Mouse (Mus musculus): ENCODE measurements around the gene Opa3.

DNA sequence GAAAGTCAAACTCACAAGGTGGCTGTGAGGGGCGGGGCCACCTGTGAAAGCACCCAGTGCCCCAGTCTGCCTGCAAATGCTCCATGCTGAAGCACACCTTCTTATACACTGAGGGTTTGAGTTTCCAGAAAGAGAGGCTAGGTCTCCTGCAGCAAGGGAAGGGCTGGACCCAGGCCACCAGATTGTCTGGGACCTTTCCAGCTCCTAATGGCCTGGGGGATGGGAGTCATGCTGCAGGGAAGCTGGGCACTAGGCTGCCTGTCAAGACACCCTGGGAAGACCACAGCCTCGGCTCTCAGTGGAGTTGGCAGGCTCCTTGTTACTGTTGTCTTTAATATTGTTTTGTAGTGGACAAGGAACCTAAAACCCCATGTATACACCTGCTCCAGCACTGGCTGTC lies 8.3 kb downstream of the Opa3 start:
- TF ChIP-seq CTCF (IDR thresholded peaks at IDR 0.05; ENCODE audit: low read depth, low read length) = no peak
- TF ChIP-seq TAL1 (conservative IDR thresholded peaks at IDR 0.05; ENCODE audit: low read depth, low read length) = no peak
- TF ChIP-seq GATA1 (IDR thresholded peaks at IDR 0.05; ENCODE audit: borderline replicate concordance, low read length) = no peak
